Mouse (Mus musculus) ES-Bruce4 (cell line): Measurements from ENCODE around the gene Prdm15. TPM values are rescaled to one million over a fixed set of nuclear protein-coding genes. Genes with fewer than 3 reads are reported as not detected.
A peak's percentile ranks its signal among the peaks of the same experiment; 100 is the strongest.

Source experiments
- H3K27ac ChIP-seq: 2 replicates; pipeline ENCODE4 v1.5.1; 2012; ENCODE audit warnings: low read length, inconsistent platforms; ENCODE audit not compliant: insufficient read depth
- H3K27me3 ChIP-seq: 2 replicates; pipeline ENCODE4 v1.6.1; 2012; ENCODE audit warnings: mild to moderate bottlenecking, low read length, inconsistent platforms; ENCODE audit not compliant: control insufficient read depth, poor library complexity, insufficient read depth, severe bottlenecking
- H3K36me3 ChIP-seq: 2 replicates; pipeline ENCODE4 v1.6.1; 2012; ENCODE audit warnings: inconsistent platforms, mild to moderate bottlenecking, low read length, moderate library complexity; ENCODE audit not compliant: control insufficient read depth, poor library complexity, insufficient read depth, severe bottlenecking
- H3K4me1 ChIP-seq: one replicate; pipeline ENCODE4 v1.8.1; 2011; ENCODE audit warnings: low read length; ENCODE audit not compliant: control insufficient read depth, insufficient read depth
- H3K4me3 ChIP-seq: 2 replicates; pipeline ENCODE4 v1.5.1; 2011; ENCODE audit warnings: low read depth, mild to moderate bottlenecking, low read length
- H3K9ac ChIP-seq: 2 replicates; pipeline ENCODE4 v1.6.1; 2012; ENCODE audit warnings: low read depth, mild to moderate bottlenecking, inconsistent platforms; ENCODE audit not compliant: poor library complexity, severe bottlenecking
- H3K9me3 ChIP-seq: replicated peaks from 2 replicates; pipeline ENCODE4 v1.6.1; 2012; ENCODE audit warnings: mild to moderate bottlenecking, low read length, inconsistent platforms; ENCODE audit not compliant: control insufficient read depth, poor library complexity, insufficient read depth, severe bottlenecking
- CTCF ChIP-seq: IDR thresholded peaks from one replicate; pipeline ENCODE4 v1.8.1; 2011; ENCODE audit warnings: low read depth, low read length
- EP300 ChIP-seq: IDR thresholded peaks from 2 replicates; pipeline ENCODE4 v1.6.1; 2011; ENCODE audit warnings: low read depth, low read length; ENCODE audit not compliant: insufficient read depth
- POLR2A ChIP-seq: IDR thresholded peaks from one replicate; pipeline ENCODE4 v1.8.1; 2011; ENCODE audit warnings: low read length; ENCODE audit not compliant: insufficient read depth
- polyA plus RNA-seq: library from polyadenylated mRNA; stranded (reverse); fragments of >200 nt; gene quantifications from 2 replicates; pipeline ENCODE4 v1.2.4, GENCODE M21; 2011; ENCODE audit warnings: low read depth; ENCODE audit not compliant: missing spikeins, insufficient read depth, insufficient read length

The Prdm15 gene
- 15.4 and 19.9 TPM in 2 replicates for polyA plus RNA-seq

GRCm38 (mm10) chr16:97851741-97852319, at the start of gene Prdm15:
TSS of gene Prdm15 (minus strand) at chr16:97851850.
- Histone ChIP-seq H3K27me3 (no peaks in the 10 kb centered on the region), H3K27ac (no peak within 1 kb of the TSS), H3K4me3 (peak within 1 kb of the TSS; percentile 98), H3K9ac (peak within 1 kb of the TSS; percentile 88), H3K9me3 (no peaks in the 10 kb centered on the region), H3K4me1 (no peaks in the 10 kb centered on the region), H3K36me3 (no peaks in the 10 kb centered on the region)
- TF ChIP-seq CTCF (no peak), POLR2A (peak; percentile 30), EP300 (no peak)

GRCm38 (mm10) chr16:97897346-97898024, 45.8 kb upstream of the Prdm15 start:
- Histone ChIP-seq H3K36me3 (no peaks in the 10 kb centered on the region), H3K4me1 (no peaks in the 10 kb centered on the region), H3K4me3 (no peak overlapping the region), H3K27me3 (no peaks in the 10 kb centered on the region), H3K27ac (no peak overlapping the region), H3K9me3 (no peaks in the 10 kb centered on the region), H3K9ac (no peak overlapping the region)
- TF ChIP-seq POLR2A, result no peak

- Histone ChIP-seq H3K4me1 (no peaks in the 10 kb centered on the region), H3K27me3 (no peaks in the 10 kb centered on the region), H3K4me3 (no peak overlapping the region), H3K9me3 (no peaks in the 10 kb centered on the region), H3K36me3 (no peaks in the 10 kb centered on the region), H3K27ac (no peak overlapping the region), H3K9ac (no peak overlapping the region)
- no peak for TF ChIP-seq EP300
- TF ChIP-seq POLR2A, result no peak
- TF ChIP-seq CTCF, result no peak
Measured at GRCm38 (mm10) chr16:97887762-97888161, 36.1 kb upstream of the Prdm15 start.

- Histone ChIP-seq H3K36me3 (no peaks in the 10 kb centered on the region), H3K27me3 (no peaks in the 10 kb centered on the region), H3K4me3 (no peak overlapping the region), H3K9me3 (no peaks in the 10 kb centered on the region), H3K4me1 (no peaks in the 10 kb centered on the region), H3K27ac (no peak overlapping the region), H3K9ac (no peak overlapping the region)
- TF ChIP-seq CTCF (no peak), POLR2A (no peak), EP300 (no peak)
Measured at GRCm38 (mm10) chr16:97883696-97884095, 32.0 kb upstream of the Prdm15 start.

GRCm38 (mm10) chr16:97882891-97883290, 31.2 kb upstream of the Prdm15 start:
- no peaks in the 10 kb centered on the region for H3K27me3 ChIP-seq
- H3K36me3 ChIP-seq, result no peaks in the 10 kb centered on the region
- no peak overlapping the region for H3K27ac ChIP-seq
- no peaks in the 10 kb centered on the region for H3K9me3 ChIP-seq
- no peak for TF ChIP-seq POLR2A
- no peak for TF ChIP-seq EP300
- no peak for TF ChIP-seq CTCF
- no peak overlapping the region for H3K4me3 ChIP-seq
- H3K9ac ChIP-seq, result no peak overlapping the region
- H3K4me1 ChIP-seq, result no peaks in the 10 kb centered on the region

GRCm38 (mm10) chr16:97879134-97879533, 27.5 kb upstream of the Prdm15 start:
- TF ChIP-seq CTCF (peak; percentile 43), EP300 (no peak), POLR2A (no peak)
- no peak overlapping the region for H3K4me3 ChIP-seq
- no peak overlapping the region for H3K27ac ChIP-seq
- H3K9ac ChIP-seq, result no peak overlapping the region
- H3K9me3 ChIP-seq, result no peaks in the 10 kb centered on the region
- no peaks in the 10 kb centered on the region for H3K27me3 ChIP-seq
- no peaks in the 10 kb centered on the region for H3K36me3 ChIP-seq
- no peaks in the 10 kb centered on the region for H3K4me1 ChIP-seq
